Mouse (Mus musculus): ENCODE results near the gene Kdm1b. TPM values are rescaled to one million over a fixed set of nuclear protein-coding genes. Genes with fewer than 3 reads are reported as not detected.

Kdm1b gene
- polyA plus RNA-seq, 1 experiment = 2.2 TPM

GRCm38 (mm10) chr13:47116000-47116399, 72.7 kb downstream of the Kdm1b start:
- peak; percentile 64 for TF ChIP-seq GATA1 (IDR thresholded peaks at IDR 0.05; ENCODE audit: low read length)

GRCm38 (mm10) chr13:47121333-47121889, 78.1 kb downstream of the Kdm1b start:
- TF ChIP-seq GATA1 (IDR thresholded peaks at IDR 0.05; ENCODE audit: low read length) = no peak

- TF ChIP-seq GATA1 (IDR thresholded peaks at IDR 0.05; ENCODE audit: low read length) = no peak
Measured at GRCm38 (mm10) chr13:47122537-47123430, 79.5 kb downstream of the Kdm1b start, which contains the start of gene Rnf144b. TSS of gene Rnf144b (plus strand) at chr13:47122656.

- no peak for TF ChIP-seq GATA1 (IDR thresholded peaks at IDR 0.05; ENCODE audit: low read length)
Measured at GRCm38 (mm10) chr13:47124449-47124848, 81.2 kb downstream of the Kdm1b start.

- no peak for TF ChIP-seq GATA1 (IDR thresholded peaks at IDR 0.05; ENCODE audit: low read length)
Measured at GRCm38 (mm10) chr13:47124986-47125385, 81.7 kb downstream of the Kdm1b start.

GRCm38 (mm10) chr13:47125595-47125994, 82.3 kb downstream of the Kdm1b start:
- TF ChIP-seq GATA1 (IDR thresholded peaks at IDR 0.05; ENCODE audit: low read length) = no peak

GRCm38 (mm10) chr13:47129090-47129489, 85.8 kb downstream of the Kdm1b start:
- TF ChIP-seq GATA1 (IDR thresholded peaks at IDR 0.05; ENCODE audit: low read length) = no peak

- TF ChIP-seq GATA1 (IDR thresholded peaks at IDR 0.05; ENCODE audit: low read length) = no peak
Measured at GRCm38 (mm10) chr13:47133058-47133457, 89.8 kb downstream of the Kdm1b start.

GRCm38 (mm10) chr13:47134836-47135235, 91.5 kb downstream of the Kdm1b start:
- TF ChIP-seq GATA1 (IDR thresholded peaks at IDR 0.05; ENCODE audit: low read length) = no peak

Other genes starting within 250 kb of the Kdm1b start
- gene Kif13a, start 113.6 kb upstream of the Kdm1b start, polyA plus RNA-seq (2012) = not detected in 2 replicates
- gene Nhlrc1, start 28.6 kb upstream of the Kdm1b start, polyA plus RNA-seq (2012) = not detected in 2 replicates
- gene Tpmt, start 1.2 kb downstream of the Kdm1b start, polyA plus RNA-seq (2012) = 0.05 TPM in 1 of 2 replicates, not detected in the other
- 862 and 1,267 TPM in 2 replicates for gene Dek, start 62.7 kb downstream of the Kdm1b start, polyA plus RNA-seq (2012)
- 0.87 and 1.1 TPM in 2 replicates for gene Rnf144b, start 79.2 kb downstream of the Kdm1b start, polyA plus RNA-seq (2012)